Mouse (Mus musculus) brain, embryonic 18.5 days (tissue): ENCODE results near the gene Rhpn2.
"Not testable (repeated sequence)": the region's sequence is repeated elsewhere in the genome, so short reads cannot be mapped to it uniquely, and the experiment has no call there.

ENCODE experiments used
- DNase-seq: peaks from one replicate; pipeline ENCODE4 v3.0.0-alpha.2; 2012; ENCODE audit warnings: low read depth, low spot score

The Rhpn2 gene

DNA sequence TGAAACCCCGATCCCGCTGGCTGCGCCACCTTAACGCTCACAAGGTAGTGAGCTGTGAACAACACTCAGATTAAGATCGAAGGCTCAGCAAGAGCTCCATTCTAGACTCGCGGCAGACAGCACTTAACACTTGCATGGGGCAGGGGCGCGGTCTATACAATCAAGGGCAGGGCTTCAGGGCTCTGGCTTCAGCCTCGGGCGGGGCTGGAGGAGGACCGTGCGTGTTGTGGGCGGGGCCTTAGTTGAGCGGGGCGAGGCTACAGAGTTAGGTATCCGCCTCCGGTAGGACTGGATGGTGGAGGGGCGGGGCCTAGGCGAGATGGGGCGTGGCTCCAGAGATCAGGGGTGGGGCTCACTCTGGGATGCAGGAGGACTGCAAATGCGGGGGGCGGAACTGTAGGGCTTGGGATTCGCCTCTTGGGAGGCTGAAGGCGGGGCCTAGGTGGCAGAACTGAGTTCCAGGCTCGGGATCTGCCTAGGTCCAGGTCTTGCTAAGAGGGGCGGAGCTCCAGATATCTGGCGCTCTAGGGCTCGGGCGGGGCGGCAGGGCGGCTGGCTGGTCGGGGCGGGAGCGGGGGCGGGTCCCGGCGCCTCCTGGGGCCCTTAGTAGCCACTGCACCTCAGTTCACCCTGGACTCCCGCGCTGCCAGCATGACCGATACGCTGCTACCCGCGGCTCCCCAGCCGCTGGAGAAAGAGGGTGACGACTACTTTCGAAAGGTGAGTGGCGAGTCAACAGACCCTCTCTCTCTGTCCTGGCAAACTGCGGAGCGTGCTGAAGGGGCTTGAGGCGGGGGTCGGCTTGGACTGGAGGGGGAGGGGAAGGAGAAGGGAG, at the start of gene Rhpn2:
TSS of gene Rhpn2 (plus strand) at position 479 of the 835 bp plus-strand sequence.
- DNase-seq, result peak; percentile 91

DNA sequence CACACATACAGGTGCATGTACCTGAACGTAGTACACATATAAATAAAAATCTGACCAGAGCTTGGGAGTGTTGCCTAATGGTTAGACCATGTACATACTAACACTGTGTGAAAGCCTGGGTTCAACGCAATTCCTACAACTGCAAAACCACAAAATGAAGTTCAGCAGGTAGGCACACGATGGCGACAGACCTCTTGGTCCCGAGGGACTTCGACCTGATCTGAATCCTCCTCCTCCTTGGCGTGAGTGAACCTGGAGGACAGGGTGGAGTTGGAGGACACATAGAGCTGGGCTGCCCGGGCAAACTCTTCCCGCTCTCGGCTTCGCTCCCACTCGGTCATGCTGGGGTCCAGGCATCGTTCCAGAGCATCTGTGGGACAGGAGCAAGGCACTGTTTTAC, 40.5 kb upstream of the Rhpn2 start:
- no peak for DNase-seq

DNA sequence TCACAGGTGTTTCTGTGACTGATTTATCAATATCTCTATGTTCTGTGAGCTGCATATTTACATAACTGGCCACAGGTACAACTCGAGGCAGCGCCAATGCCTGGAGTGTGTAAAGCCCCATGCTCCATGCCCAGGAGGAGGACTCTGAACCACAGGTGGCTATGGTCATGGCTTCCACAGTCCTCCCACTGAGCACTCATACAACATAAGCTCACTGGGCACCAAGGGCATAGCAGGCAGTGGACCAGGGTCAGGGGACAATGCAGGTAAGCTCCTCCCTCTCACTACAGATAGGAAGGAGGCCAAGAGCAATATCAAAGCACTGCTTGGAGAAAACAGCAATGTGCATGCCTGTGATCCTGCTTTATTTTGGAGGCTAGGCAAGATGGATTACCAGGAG, 38.3 kb upstream of the Rhpn2 start:
- DNase-seq, result no peak

DNA sequence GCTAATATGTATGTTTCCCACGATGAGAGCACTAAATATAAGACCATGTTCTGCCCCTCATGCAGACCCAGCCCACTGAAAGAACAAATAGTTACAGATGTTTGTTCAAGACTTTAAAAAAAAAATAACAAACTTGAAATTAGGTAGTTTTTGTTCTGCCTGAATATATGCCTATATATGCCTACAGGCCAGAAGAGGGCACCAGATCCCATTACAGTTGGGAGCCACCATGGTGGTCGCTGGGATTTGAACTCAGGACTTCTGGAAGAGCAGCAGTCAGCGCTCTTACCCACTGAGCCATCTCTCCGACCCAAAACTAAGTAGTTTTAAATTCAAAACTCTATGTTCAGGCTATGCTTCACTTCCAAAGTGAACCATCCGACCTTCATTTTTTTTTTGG, 36.1 kb upstream of the Rhpn2 start:
- DNase-seq, result no peak

DNA sequence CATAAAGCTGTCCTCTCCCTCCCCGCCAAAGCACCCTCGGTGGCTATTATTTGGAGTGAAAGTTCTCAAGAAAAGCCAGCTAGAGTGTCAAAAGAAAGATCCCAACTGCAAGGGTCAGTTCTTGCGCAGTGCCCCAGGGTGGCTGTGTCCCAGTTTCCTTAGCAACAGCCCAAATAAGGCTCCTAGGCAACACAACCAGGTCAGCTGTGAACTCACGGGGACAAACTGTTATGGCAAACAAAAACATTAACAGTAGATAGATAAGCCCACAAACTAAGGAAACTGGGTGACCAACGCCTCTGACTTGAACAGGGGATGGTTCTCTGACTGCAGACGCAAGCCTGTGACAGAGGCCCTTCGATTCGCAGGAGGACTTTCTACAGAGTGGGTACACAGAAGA, 34.3 kb upstream of the Rhpn2 start:
- no peak for DNase-seq

DNA sequence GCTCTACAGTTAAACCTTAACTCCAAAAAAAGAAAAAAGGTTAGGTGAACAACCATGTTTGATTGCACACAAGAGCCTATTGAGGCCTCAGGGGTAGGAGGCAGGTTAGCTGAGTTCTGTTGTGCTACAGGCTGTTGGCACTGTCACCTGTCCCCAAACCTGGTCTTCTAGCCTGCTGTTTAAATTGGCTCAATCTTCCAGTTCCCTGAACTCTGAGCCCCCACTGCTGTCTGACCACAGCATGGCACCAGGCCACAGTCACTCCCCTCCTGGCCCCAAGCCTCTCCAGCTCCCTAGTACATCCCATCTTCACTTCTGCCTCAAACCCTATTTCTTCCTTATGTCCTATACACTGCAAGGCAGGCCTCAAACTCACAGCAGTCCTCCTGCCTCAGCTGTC, 33.2 kb upstream of the Rhpn2 start:
- DNase-seq, result no peak

DNA sequence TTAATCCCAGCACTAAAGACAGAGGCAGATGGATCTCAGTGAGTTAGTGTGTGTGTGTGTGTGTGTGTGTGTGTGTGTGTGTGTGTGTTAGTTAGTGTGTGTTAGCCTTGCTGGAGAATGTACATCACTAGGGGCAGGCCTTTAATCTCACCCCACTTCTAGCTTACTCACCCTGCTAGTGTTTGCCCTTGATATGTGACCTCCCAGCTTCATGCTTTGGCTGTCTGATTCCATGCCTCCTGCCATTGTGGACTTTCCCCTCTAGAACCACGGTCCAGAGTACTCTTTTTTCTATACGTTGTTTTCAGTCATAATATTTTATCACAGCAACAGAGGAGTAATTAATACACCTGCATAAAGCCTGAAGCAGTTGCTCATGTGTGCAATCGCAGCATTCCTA, 22.8 kb upstream of the Rhpn2 start:
- DNase-seq, result no peak

DNA sequence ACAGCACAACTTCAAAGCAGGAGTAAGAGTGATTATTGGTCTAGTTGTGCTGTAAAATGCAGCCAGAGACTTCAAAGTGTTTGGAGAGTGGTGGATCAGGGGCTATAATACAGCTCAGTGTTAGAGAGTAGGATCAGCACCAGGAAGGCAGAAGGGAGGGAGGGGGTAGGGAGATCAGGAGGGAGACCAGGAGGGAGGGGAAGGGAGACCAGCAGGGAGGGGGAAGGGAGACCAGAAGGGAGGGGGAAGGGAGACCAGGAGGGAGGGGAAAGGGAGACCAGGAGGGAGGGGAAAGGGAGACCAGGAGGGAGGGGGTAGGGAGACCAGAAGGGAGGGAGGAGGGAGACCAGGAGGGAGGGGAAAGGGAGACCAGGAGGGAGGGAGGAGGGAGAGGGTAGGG, 19.8 kb upstream of the Rhpn2 start:
- no peak for DNase-seq

DNA sequence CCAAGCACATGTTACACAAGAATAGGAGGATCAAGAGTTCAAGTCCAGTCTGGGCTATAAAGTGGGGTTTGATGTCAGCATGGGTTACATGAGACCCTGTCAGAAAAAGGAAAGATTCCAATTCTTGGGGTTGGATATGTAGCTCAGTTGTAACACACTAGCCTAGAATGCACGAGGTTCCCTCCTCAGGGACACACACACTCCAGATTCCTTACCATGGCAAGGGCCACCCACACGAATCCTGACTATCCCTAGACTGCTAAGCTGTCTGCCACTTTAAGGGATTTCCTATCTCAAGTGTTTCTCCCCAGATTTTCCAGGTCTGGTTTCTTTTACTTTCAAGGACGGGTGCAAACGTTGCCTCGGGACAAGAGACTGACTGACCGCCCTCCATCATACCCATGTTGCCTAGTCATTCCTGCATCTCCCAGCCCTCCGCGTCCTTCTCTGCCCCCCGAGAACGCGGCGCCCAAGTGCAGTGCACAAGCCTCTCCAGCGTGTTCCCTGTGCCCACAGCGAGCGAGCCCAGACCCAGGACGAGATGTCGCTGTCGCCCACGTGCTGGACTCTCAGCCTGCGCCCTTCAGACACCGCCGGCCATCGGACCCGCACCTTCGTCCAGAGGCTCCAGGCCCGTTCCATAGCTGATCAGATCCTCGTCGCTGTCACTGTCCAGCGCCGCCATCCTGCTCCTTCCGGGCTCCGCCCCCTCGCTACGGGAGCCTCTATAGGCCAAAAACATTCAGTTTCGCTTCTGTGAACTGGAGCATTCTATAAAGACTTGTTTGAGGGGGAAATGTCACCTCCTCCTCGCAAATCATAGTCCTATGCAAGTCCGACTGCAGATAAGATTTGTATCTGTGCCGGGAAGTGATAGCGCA, 16.0 kb upstream of the Rhpn2 start, which contains the start of gene Gpatch1:
TSS of gene Gpatch1 (minus strand) at position 712 of the 881 bp plus-strand sequence.
- peak; percentile 74 for DNase-seq

DNA sequence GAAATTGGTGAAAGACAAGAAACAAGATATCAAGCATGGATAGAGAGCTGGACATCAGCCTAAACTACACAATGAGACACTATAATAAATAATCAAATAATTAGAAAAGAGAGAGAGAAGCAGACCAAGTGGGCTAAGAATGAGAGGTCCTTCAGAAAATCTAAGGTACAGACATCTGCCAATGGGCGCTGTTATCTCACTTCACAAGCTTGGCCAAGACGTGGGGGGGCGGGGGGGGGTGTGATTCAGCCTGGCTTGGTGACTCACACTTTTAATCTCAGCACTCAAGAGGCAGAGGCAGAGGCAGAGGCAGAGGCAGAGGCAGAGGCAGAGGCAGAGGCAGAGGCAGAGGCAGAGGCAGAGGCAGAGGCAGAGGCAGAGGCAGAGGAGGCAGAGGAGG, 14.7 kb upstream of the Rhpn2 start:
- not testable (repeated sequence) for DNase-seq

DNA sequence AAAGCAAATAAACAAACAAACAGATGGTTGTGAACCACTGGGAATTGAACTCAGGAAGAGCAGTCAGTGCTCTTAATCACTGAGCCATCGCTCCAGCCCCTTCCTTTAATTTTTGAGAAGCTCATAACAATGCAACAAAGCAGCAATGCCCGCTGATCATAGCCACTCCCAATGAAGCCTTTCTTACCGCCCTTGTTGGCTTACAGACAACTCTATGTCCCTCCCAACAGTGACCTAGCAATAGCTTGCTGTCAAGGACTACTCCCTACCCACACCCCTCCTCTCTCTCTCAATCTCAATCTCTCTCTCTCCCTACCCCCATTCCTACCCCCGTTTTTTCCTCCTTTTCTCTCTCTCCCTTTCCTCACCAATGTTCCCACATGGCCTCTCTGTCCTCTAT, 14.2 kb upstream of the Rhpn2 start:
- no peak for DNase-seq

DNA sequence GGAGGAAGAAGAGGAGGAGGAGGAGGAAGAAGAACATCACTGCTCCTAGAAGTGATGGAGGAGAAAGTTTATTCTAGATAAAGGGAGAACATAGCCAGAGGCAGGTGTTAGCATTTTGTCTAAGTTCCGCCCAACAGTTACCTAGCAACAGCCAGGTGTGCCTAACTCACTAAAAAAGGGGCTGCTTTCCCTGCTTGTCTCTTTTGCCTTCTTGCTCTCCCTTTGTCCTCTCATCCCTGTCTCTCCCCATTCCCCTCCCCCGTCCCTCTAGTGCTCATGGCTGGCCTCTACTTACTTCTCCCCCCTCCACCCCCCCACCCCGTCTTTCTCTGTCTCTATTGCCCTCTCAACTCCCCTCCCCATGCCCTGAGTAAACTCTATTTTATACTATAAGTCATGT, 11.8 kb upstream of the Rhpn2 start:
- DNase-seq, result no peak

DNA sequence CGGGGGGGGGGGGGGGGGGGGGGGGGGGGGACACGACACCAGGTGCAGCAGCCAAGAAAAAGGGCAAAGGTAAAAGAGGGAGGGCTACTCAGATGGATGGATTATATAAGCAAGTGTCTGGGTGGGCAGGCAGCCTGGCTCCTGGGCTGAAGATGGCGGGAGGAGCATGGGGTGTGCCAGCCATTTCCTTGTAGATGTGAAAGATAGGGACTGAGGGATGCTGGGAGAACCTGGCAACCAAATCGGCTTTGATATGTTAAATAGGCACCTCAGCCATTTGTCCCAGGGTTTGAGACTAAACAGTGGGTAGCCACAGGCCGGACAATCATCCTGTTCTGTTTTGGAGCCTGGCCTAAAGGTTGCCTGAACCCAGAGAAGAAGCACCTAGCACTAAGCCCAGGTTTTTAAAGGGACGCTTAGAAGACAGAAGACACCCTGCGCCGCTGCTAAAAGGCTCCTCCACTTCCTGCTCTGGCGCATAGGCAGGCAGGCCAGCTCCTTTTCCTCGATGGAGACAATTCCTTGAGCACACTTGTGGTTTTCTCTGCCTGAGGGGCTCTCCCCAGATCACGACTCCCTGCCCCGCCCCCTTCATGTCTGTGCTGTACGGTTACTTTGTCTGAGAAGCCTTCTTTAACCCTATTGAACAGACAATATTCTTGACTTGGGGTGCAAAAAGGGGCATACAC, 11.1 kb upstream of the Rhpn2 start:
- no peak for DNase-seq

DNA sequence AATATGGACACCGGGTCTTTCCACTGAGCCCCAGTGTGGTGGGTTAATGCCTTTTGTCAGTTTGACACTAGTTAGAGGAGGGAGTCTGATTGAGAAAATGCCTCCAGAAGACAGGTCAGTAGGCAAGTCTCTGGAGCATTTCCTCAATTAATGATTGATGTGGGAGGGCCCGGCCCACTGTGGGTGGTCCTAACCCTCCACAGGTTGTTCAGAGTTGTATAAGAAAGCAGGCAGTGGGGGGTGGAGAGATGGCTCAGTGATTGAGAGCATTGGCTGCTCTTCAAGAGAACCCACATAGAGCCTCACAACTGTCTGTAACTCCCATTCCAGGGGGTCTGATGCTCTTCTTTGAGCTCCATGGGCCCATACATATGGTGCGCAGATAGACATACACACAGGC, 2.4 kb upstream of the Rhpn2 start:
- no peak for DNase-seq

DNA sequence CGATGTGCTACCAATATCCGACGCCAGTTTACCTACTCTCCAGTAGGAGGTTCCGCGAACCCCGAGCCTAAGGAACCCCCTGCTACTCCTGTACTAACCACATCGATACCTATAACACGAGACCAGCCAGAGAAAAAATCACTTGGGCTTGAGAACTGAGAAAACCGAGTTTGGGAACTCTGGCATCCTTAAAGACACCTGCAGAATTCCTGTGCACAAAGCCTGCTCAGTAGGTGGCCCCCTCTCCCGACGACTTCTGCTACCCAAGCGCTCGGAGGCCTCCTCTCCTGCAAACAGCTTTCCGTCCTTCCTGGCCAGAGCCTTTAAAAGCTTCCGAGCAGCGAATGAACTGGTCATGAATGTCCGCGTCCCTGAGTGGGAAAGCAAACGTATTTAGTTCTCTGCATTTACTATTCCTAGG, 729 bp upstream of the Rhpn2 start:
- no peak for DNase-seq

DNA sequence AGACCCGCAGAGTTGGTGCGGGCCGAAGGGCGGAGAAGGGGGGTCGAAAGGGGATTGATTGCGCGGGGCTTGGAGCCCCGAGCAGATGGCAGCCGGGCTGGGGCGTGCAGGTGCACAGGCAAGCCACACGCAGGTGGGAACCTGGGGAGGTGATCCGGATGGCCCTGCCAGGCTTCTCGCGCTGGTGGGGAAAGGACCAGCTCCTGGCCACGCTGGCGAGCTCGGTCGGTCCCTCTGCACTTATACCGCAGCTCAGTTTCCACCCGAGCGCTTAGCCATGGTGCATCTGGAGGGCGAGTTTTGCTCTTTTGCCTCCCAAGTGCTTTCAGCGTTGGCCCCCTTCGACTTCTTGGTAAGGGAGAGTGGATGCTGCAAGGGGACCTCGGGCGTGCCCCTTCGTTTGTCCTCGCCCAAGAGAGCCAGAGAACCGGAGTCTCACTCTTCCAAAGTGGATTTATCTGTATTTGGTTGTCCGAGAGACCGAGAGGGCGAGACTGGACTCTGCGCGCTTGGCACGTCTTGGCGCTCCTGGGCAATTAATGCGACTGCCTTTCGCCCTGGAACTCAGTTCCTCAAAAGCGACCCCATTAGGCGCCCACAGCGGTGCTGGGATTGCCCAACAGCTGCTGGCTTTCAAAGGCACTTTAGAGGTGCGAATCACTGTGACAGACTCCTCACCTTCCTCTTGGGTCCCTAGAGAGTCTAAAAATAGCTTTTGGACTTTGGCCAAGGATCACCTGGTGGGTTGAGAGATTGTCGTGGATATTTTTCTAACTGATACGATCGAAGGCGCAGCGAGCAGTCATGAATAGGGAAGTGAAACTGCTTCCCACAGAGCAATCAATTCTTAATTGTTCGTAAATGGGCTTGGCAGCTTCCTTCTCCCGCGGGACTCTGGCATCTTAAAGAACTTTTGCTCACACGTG, 820 bp downstream of the Rhpn2 start:
- no peak for DNase-seq

DNA sequence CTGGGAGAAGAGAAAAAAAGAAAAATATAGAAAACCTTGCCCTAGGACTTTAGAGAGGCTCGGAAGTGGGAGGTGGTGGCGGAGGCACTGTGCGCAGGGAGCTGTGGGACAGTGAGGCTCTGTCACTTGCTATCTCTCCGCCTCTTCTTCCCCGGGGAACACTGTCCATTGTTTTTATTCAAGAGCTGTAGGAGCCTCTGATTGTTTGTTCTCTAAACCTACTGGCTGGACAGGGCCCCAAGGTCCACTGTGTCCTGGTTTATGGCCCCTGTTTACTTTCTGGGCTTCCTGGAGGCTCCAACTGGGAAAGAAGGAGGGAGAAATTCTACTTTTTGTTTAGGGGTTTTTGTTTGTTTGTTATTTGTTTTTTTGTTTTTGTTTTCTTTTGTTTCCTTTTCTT, 6.2 kb downstream of the Rhpn2 start:
- DNase-seq, result no peak

DNA sequence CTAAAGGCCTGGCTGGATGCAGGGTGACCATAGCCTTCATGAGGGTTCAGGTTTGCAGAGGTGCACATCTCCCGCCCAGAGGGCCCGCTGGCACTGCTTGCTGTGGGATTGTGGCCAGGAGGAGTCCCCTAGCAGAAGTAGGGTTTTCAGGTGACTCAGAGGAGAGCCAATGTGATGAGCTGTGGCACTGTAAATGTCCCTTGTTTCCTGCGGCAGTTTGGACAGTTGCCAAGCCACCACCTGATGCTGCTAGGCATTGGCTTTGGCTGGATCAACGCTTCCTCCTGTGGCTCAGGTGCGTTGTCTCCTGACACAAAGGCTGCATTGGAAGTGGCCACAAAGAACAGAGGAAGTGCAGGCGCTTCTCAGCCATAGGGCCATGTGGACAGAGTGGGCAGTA, 7.3 kb downstream of the Rhpn2 start:
- DNase-seq, result no peak

DNA sequence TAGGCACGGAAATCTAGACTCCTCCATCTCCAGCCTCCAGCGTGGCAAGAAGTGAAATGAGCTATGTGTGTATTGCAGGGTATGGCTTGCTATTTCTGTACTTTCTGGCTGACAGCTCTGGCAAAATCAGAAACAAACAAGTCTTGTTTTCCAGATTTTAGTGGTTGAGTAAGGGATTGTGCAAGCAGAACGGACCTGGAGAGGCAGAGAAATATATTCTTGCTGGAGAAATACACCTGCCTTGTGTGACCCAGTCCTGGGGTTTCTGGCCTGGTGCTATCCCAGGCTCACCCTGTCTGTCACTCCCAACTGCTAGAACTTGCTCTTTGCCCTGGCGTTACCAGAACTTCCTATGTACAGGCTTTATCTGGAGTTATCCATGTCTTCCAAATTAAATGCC, 8.5 kb downstream of the Rhpn2 start:
- DNase-seq, result no peak

DNA sequence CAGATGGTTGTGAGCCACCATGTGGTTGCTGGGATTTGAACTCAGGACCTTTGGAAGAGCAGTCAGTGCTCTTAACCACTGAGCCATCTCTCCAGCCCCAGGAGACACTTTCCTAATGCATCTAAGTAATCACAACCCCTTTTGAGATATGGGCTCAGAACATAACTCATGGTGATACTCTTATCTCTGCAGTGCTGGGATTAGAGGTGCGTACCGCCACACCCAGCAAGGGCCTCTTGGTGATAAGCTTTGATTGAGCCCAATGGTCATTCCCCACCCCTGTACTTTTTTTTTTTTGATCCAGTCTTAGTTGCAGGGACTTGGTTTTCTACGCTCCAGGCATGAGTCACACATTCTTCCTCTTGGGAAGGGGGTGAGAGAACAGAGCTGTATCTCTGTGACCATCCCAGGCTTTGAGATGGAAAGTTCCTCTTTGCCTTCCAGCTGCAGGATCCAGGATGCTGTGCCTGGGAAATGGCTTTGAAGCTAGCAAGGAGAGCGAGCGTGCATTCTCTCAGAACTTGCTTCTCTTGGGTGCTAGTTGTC, 10.9 kb downstream of the Rhpn2 start:
- DNase-seq, result no peak
